Mouse (Mus musculus) lung, embryonic 15.5 days (tissue): Measurements from ENCODE around the gene Vezf1. TPM values are rescaled to one million over a fixed set of nuclear protein-coding genes. Genes with fewer than 3 reads are reported as not detected.

ENCODE experiments used
- ATAC-seq: fragments of 200-750 bp; cut with Nextera tagmentation; 2 replicates; pipeline ENCODE4 v1.8.0; 2017; ENCODE audit warnings: moderate number of reproducible peaks, borderline replicate concordance; ENCODE audit not compliant: low FRiP score, low TSS enrichment; ENCODE audit errors: extremely low read depth
- H3K27ac ChIP-seq: fragments of 300-500 bp; sonication (generic); 2 replicates; pipeline ENCODE4 v1.5.1; 2015; ENCODE audit warnings: moderate library complexity, mild to moderate bottlenecking, inconsistent platforms
- H3K27me3 ChIP-seq: fragments of 300-500 bp; sonication (generic); 2 replicates; pipeline ENCODE4 v1.6.1; 2015; ENCODE audit warnings: inconsistent platforms
- H3K36me3 ChIP-seq: fragments of 300-500 bp; sonication (generic); 2 replicates; pipeline ENCODE4 v1.6.1; 2015; ENCODE audit warnings: inconsistent platforms
- H3K4me1 ChIP-seq: fragments of 300-500 bp; sonication (generic); 2 replicates; pipeline ENCODE4 v1.6.1; 2015; ENCODE audit warnings: inconsistent platforms
- H3K4me2 ChIP-seq: fragments of 300-500 bp; sonication (generic); 2 replicates; pipeline ENCODE4 v1.6.1; 2015; ENCODE audit warnings: inconsistent platforms, mild to moderate bottlenecking, moderate library complexity
- H3K4me3 ChIP-seq: fragments of 300-500 bp; sonication (generic); 2 replicates; pipeline ENCODE4 v1.5.1; 2015; ENCODE audit warnings: mild to moderate bottlenecking, inconsistent platforms
- H3K9ac ChIP-seq: fragments of 300-500 bp; sonication (generic); 2 replicates; pipeline ENCODE4 v1.6.1; 2015; ENCODE audit warnings: inconsistent platforms
- H3K9me3 ChIP-seq: fragments of 300-500 bp; sonication (generic); 2 replicates; pipeline ENCODE4 v1.6.1; 2016; ENCODE audit warnings: inconsistent platforms
- WGBS: fragments of 180-500 bp; shearing (Covaris S2); methylation state at CpG from one replicate; pipeline ENCODE4 v1.1.7; 2015; 5-methylcytosine and 5-hydroxymethylcytosine counted together
- polyA plus RNA-seq: library from polyadenylated mRNA; unstranded; fragments of >200 nt; fragmentation: Nextera tagmentation; extraction: Ambion mirVana; gene quantifications from 2 replicates; pipeline ENCODE4 v1.2.1, GENCODE M21; 2015

Vezf1 gene
- polyA plus RNA-seq, 1 experiment from 2014 or later, result 39.7 TPM

DNA sequence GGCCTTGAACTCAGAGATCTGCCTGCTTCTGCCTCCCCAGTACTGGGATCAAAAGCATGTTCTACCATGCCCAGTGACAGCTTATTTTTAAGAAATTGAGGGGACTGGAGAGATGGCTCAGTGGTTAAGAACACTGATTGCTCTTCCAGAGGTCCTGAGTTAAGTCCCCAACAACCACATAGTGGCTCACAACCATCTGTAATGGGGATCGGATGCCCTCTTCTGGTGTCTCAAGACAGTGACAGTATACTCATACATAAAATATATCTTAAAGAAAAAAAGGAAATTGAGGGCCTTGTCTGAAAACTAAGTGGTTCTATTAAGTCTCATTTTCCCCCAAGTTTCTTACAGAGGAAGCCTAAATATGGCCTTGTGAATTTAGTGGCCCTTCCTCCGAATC lies 10.3 kb upstream of the Vezf1 start:
- H3K27me3 ChIP-seq, result no peaks in the 10 kb centered on the region
- no peak overlapping the region for H3K27ac ChIP-seq
- WGBS, result 70% methylated on average over 2 of the region's 2 CpGs
- H3K4me1 ChIP-seq, result 0 out of 2 replicates have a peak, but pooled peaks cover under 1% of the 10 kb centered on the region
- no peak overlapping the region for H3K4me3 ChIP-seq
- no peak for ATAC-seq
- peaks cover 10% of the 10 kb centered on the region for H3K36me3 ChIP-seq
- no peaks in the 10 kb centered on the region for H3K9me3 ChIP-seq
- H3K4me2 ChIP-seq, result no peak overlapping the region
- H3K9ac ChIP-seq, result no peak overlapping the region

DNA sequence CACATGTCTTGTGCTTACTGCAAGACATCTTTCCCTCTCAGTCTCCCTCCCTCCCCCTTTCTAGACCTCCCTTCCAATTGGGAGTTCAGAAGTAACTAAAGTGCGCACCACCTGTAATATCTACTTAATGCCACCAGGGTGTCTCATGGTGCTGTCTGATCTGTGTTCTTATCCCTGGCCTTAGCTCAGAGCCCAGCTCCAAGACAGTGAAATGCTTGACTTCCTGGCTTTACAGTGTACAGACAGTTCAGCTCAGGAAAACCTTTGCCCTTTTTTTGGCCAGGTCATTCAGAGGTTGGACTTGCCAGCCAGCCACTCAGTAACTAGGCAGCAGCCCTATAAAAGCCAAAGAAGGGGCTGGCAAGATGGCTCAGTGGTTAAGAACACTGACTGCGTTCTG lies 8.9 kb upstream of the Vezf1 start:
- Histone ChIP-seq H3K27ac (no peak overlapping the region), H3K36me3 (0 out of 2 replicates have a peak, but pooled peaks cover 4% of the 10 kb centered on the region), H3K27me3 (no peaks in the 10 kb centered on the region), H3K9ac (no peak overlapping the region), H3K4me1 (no peaks in the 10 kb centered on the region), H3K4me3 (no peak overlapping the region), H3K9me3 (no peaks in the 10 kb centered on the region), H3K4me2 (no peak overlapping the region)
- ATAC-seq, result peak; percentile 81
- 43% methylated on average over 2 of the region's 2 CpGs for WGBS

- Histone ChIP-seq H3K36me3 (no peaks in the 10 kb centered on the region), H3K4me2 (no peak overlapping the region), H3K4me1 (peaks cover 4% of the 10 kb centered on the region), H3K9ac (no peak overlapping the region), H3K4me3 (no peak overlapping the region), H3K9me3 (no peaks in the 10 kb centered on the region), H3K27ac (no peak overlapping the region), H3K27me3 (no peaks in the 10 kb centered on the region)
- no peak for ATAC-seq
- 77% methylated on average over 2 of the region's 2 CpGs for WGBS
Observed at GRCm38 (mm10) chr11:88061892-88062625, 6.0 kb upstream of the Vezf1 start.

DNA sequence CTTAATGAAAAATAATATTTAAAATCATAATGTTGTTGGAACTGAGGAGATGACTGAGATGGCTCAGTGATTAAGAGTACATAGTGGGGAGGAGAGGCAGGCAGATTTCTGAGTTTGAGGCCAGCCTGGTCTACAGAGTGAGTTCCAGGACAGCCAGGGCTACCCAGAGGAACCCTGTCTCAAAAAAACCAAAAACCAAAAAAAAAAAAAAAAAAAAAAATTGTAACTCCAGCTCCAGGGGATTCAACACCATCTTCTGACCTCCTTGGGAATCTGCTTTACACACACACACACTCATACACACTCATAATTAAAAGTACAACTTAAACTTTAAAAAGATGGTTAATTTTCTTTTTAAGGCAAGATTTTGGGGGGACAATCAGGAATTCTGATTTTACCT lies 2.3 kb upstream of the Vezf1 start:
- Histone ChIP-seq H3K36me3 (no peaks in the 10 kb centered on the region), H3K4me2 (no peak overlapping the region), H3K4me1 (peaks cover 20% of the 10 kb centered on the region), H3K27ac (no peak overlapping the region), H3K27me3 (no peaks in the 10 kb centered on the region), H3K4me3 (no peak overlapping the region), H3K9ac (no peak overlapping the region), H3K9me3 (no peaks in the 10 kb centered on the region)
- ATAC-seq, result no peak

GRCm38 (mm10) chr11:88067191-88067585 lies 891 bp upstream of the Vezf1 start:
- Histone ChIP-seq H3K27me3 (no peaks in the 10 kb centered on the region), H3K36me3 (no peaks in the 10 kb centered on the region), H3K9me3 (no peaks in the 10 kb centered on the region), H3K4me3 (peak overlapping the region; percentile 98), H3K4me2 (peak overlapping the region; percentile 87), H3K27ac (peak overlapping the region; percentile 99), H3K4me1 (peaks cover 34% of the 10 kb centered on the region), H3K9ac (peak overlapping the region; percentile 96)
- 2% methylated on average over 8 of the region's 8 CpGs for WGBS
- ATAC-seq, result no peak

- Histone ChIP-seq H3K9ac (peak overlapping the region; percentile 96), H3K27ac (peak overlapping the region; percentile 99), H3K9me3 (no peaks in the 10 kb centered on the region), H3K4me2 (peak overlapping the region; percentile 87), H3K36me3 (peaks cover 5% of the 10 kb centered on the region), H3K4me1 (peaks cover 37% of the 10 kb centered on the region), H3K4me3 (peak overlapping the region; percentile 98), H3K27me3 (no peaks in the 10 kb centered on the region)
- whole genome bisulfite sequencing, result under 1% methylated on average over 75 of the region's 92 CpGs
- peak; percentile 87 for ATAC-seq
Observed at GRCm38 (mm10) chr11:88068411-88069245, 549 bp downstream of the Vezf1 start.

- H3K27me3 ChIP-seq, result no peaks in the 10 kb centered on the region
- peak overlapping the region; percentile 99 for H3K27ac ChIP-seq
- no peaks in the 10 kb centered on the region for H3K9me3 ChIP-seq
- H3K4me2 ChIP-seq, result peak overlapping the region; percentile 87
- peak overlapping the region; percentile 98 for H3K4me3 ChIP-seq
- peak overlapping the region; percentile 96 for H3K9ac ChIP-seq
- WGBS, result 0% methylated on average over 12 of the region's 12 CpGs
- H3K4me1 ChIP-seq, result peaks cover 39% of the 10 kb centered on the region
- no peak for ATAC-seq
- H3K36me3 ChIP-seq, result peaks cover 10% of the 10 kb centered on the region
Observed at GRCm38 (mm10) chr11:88069246-88069570, 1.1 kb downstream of the Vezf1 start.

- Histone ChIP-seq H3K36me3 (peaks cover 20% of the 10 kb centered on the region), H3K4me2 (peak overlapping the region; percentile 87), H3K9ac (no peak overlapping the region), H3K27ac (no peak overlapping the region), H3K27me3 (no peaks in the 10 kb centered on the region), H3K4me3 (peak overlapping the region; percentile 98), H3K9me3 (no peaks in the 10 kb centered on the region), H3K4me1 (peaks cover 39% of the 10 kb centered on the region)
- 27% methylated on average over 4 of the region's 4 CpGs for WGBS
- no peak for ATAC-seq
Observed at GRCm38 (mm10) chr11:88070392-88070791, 2.3 kb downstream of the Vezf1 start.

- Histone ChIP-seq H3K36me3 (peaks cover 22% of the 10 kb centered on the region), H3K4me2 (peak overlapping the region; percentile 87; the same call in 1 of the 2 replicates), H3K27me3 (no peaks in the 10 kb centered on the region), H3K27ac (no peak overlapping the region), H3K4me3 (no peak overlapping the region), H3K9me3 (no peaks in the 10 kb centered on the region), H3K9ac (no peak overlapping the region), H3K4me1 (peaks cover 39% of the 10 kb centered on the region)
- ATAC-seq, result no peak
- WGBS, result 43% methylated on average over 5 of the region's 5 CpGs
Observed at GRCm38 (mm10) chr11:88071113-88071512, 3.0 kb downstream of the Vezf1 start.

DNA sequence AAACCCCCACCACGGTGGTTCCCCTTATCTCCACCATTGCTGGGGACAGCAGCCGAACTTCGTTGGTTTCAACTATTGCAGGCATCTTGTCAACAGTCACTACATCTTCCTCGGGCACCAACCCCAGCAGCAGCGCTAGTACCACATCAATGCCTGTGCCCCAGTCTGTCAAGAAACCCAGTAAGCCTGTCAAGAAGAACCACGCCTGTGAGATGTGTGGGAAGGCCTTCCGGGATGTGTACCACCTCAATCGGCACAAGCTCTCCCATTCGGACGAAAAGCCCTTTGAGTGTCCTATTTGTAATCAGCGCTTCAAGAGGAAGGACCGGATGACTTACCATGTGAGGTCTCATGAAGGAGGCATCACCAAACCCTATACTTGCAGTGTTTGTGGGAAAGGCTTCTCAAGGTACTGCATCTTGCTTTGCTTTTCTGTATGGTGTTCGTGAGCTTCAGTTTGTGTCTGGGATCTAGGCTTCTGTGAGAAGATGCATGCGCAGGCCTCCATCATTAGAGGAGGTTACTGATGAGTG lies 5.3 kb downstream of the Vezf1 start:
- Histone ChIP-seq H3K27ac (no peak overlapping the region), H3K4me3 (no peak overlapping the region), H3K9ac (no peak overlapping the region), H3K9me3 (no peaks in the 10 kb centered on the region), H3K4me2 (no peak overlapping the region), H3K27me3 (no peaks in the 10 kb centered on the region), H3K36me3 (peaks cover 42% of the 10 kb centered on the region), H3K4me1 (peaks cover 29% of the 10 kb centered on the region)
- 73% methylated on average over 14 of the region's 14 CpGs for WGBS
- ATAC-seq, result no peak

GRCm38 (mm10) chr11:88075701-88076100 lies 7.6 kb downstream of the Vezf1 start:
- Histone ChIP-seq H3K4me1 (peaks cover 19% of the 10 kb centered on the region), H3K36me3 (peaks cover 64% of the 10 kb centered on the region), H3K27me3 (no peaks in the 10 kb centered on the region), H3K9me3 (no peaks in the 10 kb centered on the region), H3K27ac (no peak overlapping the region), H3K4me2 (no peak overlapping the region), H3K9ac (no peak overlapping the region), H3K4me3 (no peak overlapping the region)
- no peak for ATAC-seq
- WGBS, result 79% methylated on average over 1 of the region's 1 CpGs

- Histone ChIP-seq H3K9ac (no peak overlapping the region), H3K9me3 (no peaks in the 10 kb centered on the region), H3K27ac (no peak overlapping the region), H3K27me3 (no peaks in the 10 kb centered on the region), H3K36me3 (peaks cover 71% of the 10 kb centered on the region), H3K4me1 (peaks cover 12% of the 10 kb centered on the region), H3K4me3 (no peak overlapping the region), H3K4me2 (no peak overlapping the region)
- ATAC-seq, result no peak
- WGBS, result 66% methylated on average over 1 of the region's 1 CpGs
Observed at GRCm38 (mm10) chr11:88076394-88076793, 8.3 kb downstream of the Vezf1 start.
